Mouse (Mus musculus) skeletal muscle tissue, postnatal 0 days (tissue): ENCODE measurements around the gene Htr5a. TPM values are rescaled to one million over a fixed set of nuclear protein-coding genes. Genes with fewer than 3 reads are reported as not detected.

Experiments used
- polyA plus RNA-seq: library from polyadenylated mRNA; unstranded; fragments of >200 nt; fragmentation: Nextera tagmentation; extraction: Ambion mirVana; gene quantifications from 2 replicates; pipeline ENCODE4 v1.2.1, GENCODE M21; 2015

Htr5a gene
- polyA plus RNA-seq = not detected in 2 replicates

GRCm38 (mm10) chr5:27841701-27842295 lies at the start of gene Htr5a:
Gene Htr5a, plus strand, starts transcription at chr5:27842149.

Other genes with a start within 250 kb of the Htr5a start
- 8.0 TPM in 2 replicates for gene Paxip1, start 50.5 kb upstream of the Htr5a start, polyA plus RNA-seq
- 22.0 and 36.3 TPM in 2 replicates for gene Insig1, start 229.2 kb downstream of the Htr5a start, polyA plus RNA-seq